Mouse (Mus musculus): Measurements from ENCODE around the gene Nxt2. TPM values are rescaled to one million over a fixed set of nuclear protein-coding genes. Genes with fewer than 3 reads are reported as not detected.

Gene Nxt2
- 11.0 and 15.5 TPM in 2 replicates for polyA plus RNA-seq (2012; rRNA removed)

DNA sequence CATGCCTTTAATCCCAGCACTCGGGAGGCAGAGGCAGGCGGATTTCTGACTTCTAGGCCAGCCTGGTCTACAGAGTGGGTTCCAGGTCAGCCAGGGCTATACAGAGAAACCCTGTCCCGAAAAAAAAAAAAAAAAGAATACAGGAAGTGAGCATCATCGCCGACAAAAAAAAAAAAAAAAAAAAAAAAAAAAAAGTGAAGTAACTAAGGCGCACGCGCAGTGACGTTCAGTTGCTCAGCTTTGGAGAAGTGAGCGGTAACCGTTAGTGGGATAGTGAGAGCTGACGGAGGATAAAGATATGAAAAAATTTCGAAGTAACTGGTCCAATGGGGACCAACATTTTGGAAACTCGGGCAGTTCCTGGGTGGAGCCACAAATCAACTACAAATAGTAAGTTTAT is at the start of gene Nxt2:
TSS of gene Nxt2 (plus strand) at position 229 of the 400 bp plus-strand sequence.
- TF ChIP-seq CTCF (conservative IDR thresholded peaks at IDR 0.05; ENCODE audit: insufficient read depth, insufficient read length, low read depth, low read length): no peak
- no peak for TF ChIP-seq POLR2A (IDR thresholded peaks at IDR 0.05; ENCODE audit: low read depth, low read length)
- no peak for DNase-seq
- WGBS: 95% methylated on average over 13 of the region's 14 CpGs
- Histone ChIP-seq H3K27me3 (replicated peaks; ENCODE audit: control insufficient read depth, insufficient read depth, low read length) (no peaks in the 10 kb centered on the region), H3K27ac (ENCODE audit: insufficient read depth, low read depth, low read length) (peak within 1 kb of the TSS; percentile 89; the same call in 1 of the 2 replicates), H3K36me3 (ENCODE audit: control insufficient read depth, insufficient read depth, low read length) (no peaks in the 10 kb centered on the region), H3K4me3 (ENCODE audit: insufficient read depth, low read depth, low read length) (peak within 1 kb of the TSS; percentile 46), H3K4me1 (ENCODE audit: control insufficient read depth, insufficient read depth, low read length) (no peaks in the 10 kb centered on the region)

DNA sequence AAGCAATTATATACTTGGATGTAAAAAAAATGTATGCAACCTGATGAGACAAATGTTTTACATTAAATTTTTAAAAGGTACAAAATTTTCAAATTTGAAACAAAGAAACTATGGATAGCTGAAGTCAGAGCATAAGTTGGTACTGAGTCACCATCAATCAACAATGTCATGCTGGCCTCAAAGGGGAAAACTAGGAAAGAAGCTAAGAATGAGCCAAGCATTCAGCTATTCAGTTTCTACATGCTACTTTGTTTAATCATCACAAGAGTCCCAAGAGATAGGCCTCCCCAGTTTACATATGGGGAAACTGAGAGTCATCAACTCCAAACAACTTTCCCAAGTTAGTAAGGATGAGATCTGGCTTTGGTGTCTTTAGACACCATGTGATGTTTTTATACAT is 49.6 kb upstream of the Nxt2 start:
- TF ChIP-seq CTCF (conservative IDR thresholded peaks at IDR 0.05; ENCODE audit: insufficient read depth, insufficient read length, low read depth, low read length): no peak
- no peak for TF ChIP-seq POLR2A (IDR thresholded peaks at IDR 0.05; ENCODE audit: low read depth, low read length)
- H3K27ac ChIP-seq (ENCODE audit: insufficient read depth, low read depth, low read length): no peak overlapping the region
- H3K27me3 ChIP-seq (replicated peaks; ENCODE audit: control insufficient read depth, insufficient read depth, low read length): no peaks in the 10 kb centered on the region
- no peak overlapping the region for H3K4me3 ChIP-seq (ENCODE audit: insufficient read depth, low read depth, low read length)
- no peaks in the 10 kb centered on the region for H3K4me1 ChIP-seq (ENCODE audit: control insufficient read depth, insufficient read depth, low read length)
- no peaks in the 10 kb centered on the region for H3K36me3 ChIP-seq (ENCODE audit: control insufficient read depth, insufficient read depth, low read length)
- DNase-seq: no peak

DNA sequence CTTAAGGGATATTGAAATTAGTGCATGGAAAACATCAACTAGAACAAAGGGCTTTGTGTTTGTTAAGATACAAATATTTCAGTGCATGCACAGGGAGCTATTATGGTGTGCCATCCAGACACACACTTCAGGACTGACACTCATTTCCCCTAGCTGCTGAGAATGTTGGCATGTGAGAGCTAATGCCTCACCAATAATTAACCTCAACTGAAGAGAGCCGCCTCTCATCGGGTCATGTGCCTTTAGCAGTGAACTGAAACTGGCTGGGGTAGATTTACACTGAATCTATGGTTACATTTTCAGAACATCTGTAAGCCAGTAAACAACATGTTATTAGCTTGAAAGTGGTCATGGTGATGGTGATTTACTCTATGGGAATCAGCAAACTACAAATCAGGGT is 44.5 kb upstream of the Nxt2 start:
- Histone ChIP-seq H3K27me3 (replicated peaks; ENCODE audit: control insufficient read depth, insufficient read depth, low read length) (no peaks in the 10 kb centered on the region), H3K4me3 (ENCODE audit: insufficient read depth, low read depth, low read length) (no peak overlapping the region), H3K27ac (ENCODE audit: insufficient read depth, low read depth, low read length) (peak overlapping the region; percentile 56; the same call in 1 of the 2 replicates), H3K36me3 (ENCODE audit: control insufficient read depth, insufficient read depth, low read length) (no peaks in the 10 kb centered on the region), H3K4me1 (ENCODE audit: control insufficient read depth, insufficient read depth, low read length) (no peaks in the 10 kb centered on the region; the same call in 1 of the 2 replicates)
- WGBS: 34% methylated on average over 2 of the region's 2 CpGs
- no peak for TF ChIP-seq CTCF (conservative IDR thresholded peaks at IDR 0.05; ENCODE audit: insufficient read depth, insufficient read length, low read depth, low read length)
- TF ChIP-seq POLR2A (IDR thresholded peaks at IDR 0.05; ENCODE audit: low read depth, low read length): no peak
- DNase-seq: peak; percentile 78

DNA sequence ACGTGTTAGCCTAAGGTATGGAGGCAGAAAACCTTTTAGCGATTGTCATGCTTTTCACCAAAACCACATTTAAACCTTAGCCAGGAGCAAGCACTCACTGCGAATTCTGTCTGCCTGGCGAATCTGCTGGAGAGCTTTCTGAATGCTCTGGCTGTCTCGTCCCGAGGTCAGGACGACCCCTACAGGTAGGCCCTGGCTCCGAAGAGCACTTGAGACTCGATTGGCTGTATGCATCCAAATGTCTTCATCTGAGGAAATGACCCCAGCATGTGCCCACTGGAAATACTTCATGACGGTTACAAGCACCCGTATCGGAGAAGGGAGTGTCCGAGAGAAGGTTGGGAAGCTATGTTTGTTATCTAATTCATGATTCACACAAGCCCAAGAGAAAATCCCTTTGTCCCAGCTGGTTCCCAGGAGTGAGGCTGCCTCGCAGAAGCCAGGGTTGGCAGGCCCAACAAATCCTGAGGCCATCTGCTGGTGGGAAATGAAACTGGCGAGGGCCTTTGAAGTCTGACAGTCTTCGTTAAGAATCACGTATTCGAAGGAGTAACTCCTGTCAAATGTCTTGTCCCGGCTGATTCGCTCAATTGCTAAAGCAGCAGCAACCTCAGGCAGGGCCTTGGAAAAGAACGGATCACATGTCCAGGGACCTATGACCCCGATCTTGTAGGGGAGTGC is 37.4 kb upstream of the Nxt2 start:
- Histone ChIP-seq H3K36me3 (ENCODE audit: control insufficient read depth, insufficient read depth, low read length) (no peaks in the 10 kb centered on the region), H3K27me3 (replicated peaks; ENCODE audit: control insufficient read depth, insufficient read depth, low read length) (no peaks in the 10 kb centered on the region), H3K4me1 (ENCODE audit: control insufficient read depth, insufficient read depth, low read length) (0 out of 2 replicates have a peak, but pooled peaks cover 2% of the 10 kb centered on the region), H3K4me3 (ENCODE audit: insufficient read depth, low read depth, low read length) (no peak overlapping the region), H3K27ac (ENCODE audit: insufficient read depth, low read depth, low read length) (no peak overlapping the region)
- 23% methylated on average over 22 of the region's 22 CpGs for WGBS
- DNase-seq: peak; percentile 64
- no peak for TF ChIP-seq POLR2A (IDR thresholded peaks at IDR 0.05; ENCODE audit: low read depth, low read length)
- peak; percentile 50; the same call in 1 of the 2 replicates for TF ChIP-seq CTCF (conservative IDR thresholded peaks at IDR 0.05; ENCODE audit: insufficient read depth, insufficient read length, low read depth, low read length)

DNA sequence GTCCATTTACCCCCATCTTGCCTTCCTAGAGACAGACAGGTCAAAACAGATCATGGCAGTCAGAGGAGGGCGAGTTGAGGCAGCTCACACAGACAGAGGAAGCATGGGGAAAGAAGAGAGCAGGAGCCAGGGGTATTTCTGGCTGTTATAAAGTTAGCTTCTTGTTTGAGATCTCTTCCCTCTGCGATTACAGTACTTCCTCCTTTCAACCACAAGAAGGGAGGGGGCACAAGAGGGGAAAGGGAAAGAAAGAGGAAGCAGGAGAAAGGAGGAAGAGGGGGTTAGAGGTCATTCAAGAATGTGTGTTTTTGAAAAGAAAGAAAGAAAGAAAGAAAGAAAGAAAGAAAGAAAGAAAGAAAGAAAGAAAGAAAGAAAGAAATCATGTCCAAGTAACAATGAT is 36.2 kb upstream of the Nxt2 start:
- no peaks in the 10 kb centered on the region for H3K27me3 ChIP-seq (replicated peaks; ENCODE audit: control insufficient read depth, insufficient read depth, low read length)
- H3K4me1 ChIP-seq (ENCODE audit: control insufficient read depth, insufficient read depth, low read length): 0 out of 2 replicates have a peak, but pooled peaks cover 2% of the 10 kb centered on the region
- WGBS: 92% methylated on average over 2 of the region's 2 CpGs
- no peak for TF ChIP-seq POLR2A (IDR thresholded peaks at IDR 0.05; ENCODE audit: low read depth, low read length)
- TF ChIP-seq CTCF (conservative IDR thresholded peaks at IDR 0.05; ENCODE audit: insufficient read depth, insufficient read length, low read depth, low read length): no peak
- no peak overlapping the region for H3K27ac ChIP-seq (ENCODE audit: insufficient read depth, low read depth, low read length)
- no peaks in the 10 kb centered on the region for H3K36me3 ChIP-seq (ENCODE audit: control insufficient read depth, insufficient read depth, low read length)
- no peak overlapping the region for H3K4me3 ChIP-seq (ENCODE audit: insufficient read depth, low read depth, low read length)
- no peak for DNase-seq

DNA sequence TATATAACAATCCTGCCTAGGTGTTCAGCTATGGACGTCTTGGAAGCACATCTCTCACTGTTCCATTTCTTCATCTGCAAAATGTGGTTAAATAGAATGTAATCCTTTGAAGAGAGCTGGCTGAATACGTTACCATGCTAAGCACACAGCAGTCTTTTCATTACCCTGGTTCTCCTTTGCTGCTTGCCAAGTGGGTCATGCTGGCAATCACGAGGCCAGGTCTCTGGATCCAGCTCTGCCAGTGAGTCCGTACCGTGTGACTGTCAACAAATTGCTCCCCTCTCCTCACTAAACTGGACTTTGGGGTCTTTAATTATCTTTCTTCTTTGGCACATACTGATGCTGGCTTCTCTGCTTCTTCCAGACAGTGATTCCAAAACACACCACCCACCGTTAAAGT is 32.1 kb upstream of the Nxt2 start:
- peak; percentile 83 for DNase-seq
- Histone ChIP-seq H3K27me3 (replicated peaks; ENCODE audit: control insufficient read depth, insufficient read depth, low read length) (no peaks in the 10 kb centered on the region), H3K4me1 (ENCODE audit: control insufficient read depth, insufficient read depth, low read length) (peaks cover 5% of the 10 kb centered on the region; the same call in 1 of the 2 replicates), H3K36me3 (ENCODE audit: control insufficient read depth, insufficient read depth, low read length) (no peaks in the 10 kb centered on the region), H3K27ac (ENCODE audit: insufficient read depth, low read depth, low read length) (peak overlapping the region; percentile 94), H3K4me3 (ENCODE audit: insufficient read depth, low read depth, low read length) (no peak overlapping the region)
- 28% methylated on average over 6 of the region's 6 CpGs for WGBS
- TF ChIP-seq POLR2A (IDR thresholded peaks at IDR 0.05; ENCODE audit: low read depth, low read length): no peak
- TF ChIP-seq CTCF (conservative IDR thresholded peaks at IDR 0.05; ENCODE audit: insufficient read depth, insufficient read length, low read depth, low read length): no peak

DNA sequence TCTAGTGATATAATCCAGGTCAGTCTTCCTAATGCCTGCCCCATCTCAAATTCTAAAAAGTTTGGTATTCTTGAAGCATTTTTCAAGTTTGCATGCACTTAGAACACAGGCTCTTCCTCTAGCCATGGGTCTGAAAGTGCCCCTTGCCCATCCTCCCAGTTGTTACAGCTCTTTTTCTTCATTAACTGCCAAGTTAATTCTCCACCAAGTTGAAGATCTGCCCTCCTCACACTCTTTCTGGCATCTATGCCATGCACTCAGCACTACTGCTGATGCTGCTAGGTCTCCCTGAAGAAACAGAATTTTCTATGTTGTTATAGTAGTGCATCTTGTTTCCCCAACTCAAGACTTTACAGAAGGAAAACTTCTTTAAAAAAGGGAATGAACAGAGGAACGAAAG is 31.0 kb upstream of the Nxt2 start:
- Histone ChIP-seq H3K27me3 (replicated peaks; ENCODE audit: control insufficient read depth, insufficient read depth, low read length) (no peaks in the 10 kb centered on the region), H3K27ac (ENCODE audit: insufficient read depth, low read depth, low read length) (peak overlapping the region; percentile 86)
- 60% methylated on average over 1 of the region's 1 CpGs for WGBS

More for the DNA sequence above, 31.0 kb upstream of the Nxt2 start:
- peak; percentile 65 for DNase-seq
- TF ChIP-seq POLR2A (IDR thresholded peaks at IDR 0.05; ENCODE audit: low read depth, low read length): no peak
- no peak for TF ChIP-seq CTCF (conservative IDR thresholded peaks at IDR 0.05; ENCODE audit: insufficient read depth, insufficient read length, low read depth, low read length)
- Histone ChIP-seq H3K4me1 (ENCODE audit: control insufficient read depth, insufficient read depth, low read length) (peaks cover 2% of the 10 kb centered on the region; the same call in 1 of the 2 replicates), H3K36me3 (ENCODE audit: control insufficient read depth, insufficient read depth, low read length) (no peaks in the 10 kb centered on the region), H3K4me3 (ENCODE audit: insufficient read depth, low read depth, low read length) (no peak overlapping the region)

All from kidney, adult 2 months (tissue).